Mouse (Mus musculus): Measurements from ENCODE around the gene Cdh15. TPM values are rescaled to one million over a fixed set of nuclear protein-coding genes. Genes with fewer than 3 reads are reported as not detected.
A peak's percentile ranks its signal among the peaks of the same experiment; 100 is the strongest.

Cdh15 gene
- polyA plus RNA-seq, 1 experiment from 2014 or later = 1.5 TPM

DNA sequence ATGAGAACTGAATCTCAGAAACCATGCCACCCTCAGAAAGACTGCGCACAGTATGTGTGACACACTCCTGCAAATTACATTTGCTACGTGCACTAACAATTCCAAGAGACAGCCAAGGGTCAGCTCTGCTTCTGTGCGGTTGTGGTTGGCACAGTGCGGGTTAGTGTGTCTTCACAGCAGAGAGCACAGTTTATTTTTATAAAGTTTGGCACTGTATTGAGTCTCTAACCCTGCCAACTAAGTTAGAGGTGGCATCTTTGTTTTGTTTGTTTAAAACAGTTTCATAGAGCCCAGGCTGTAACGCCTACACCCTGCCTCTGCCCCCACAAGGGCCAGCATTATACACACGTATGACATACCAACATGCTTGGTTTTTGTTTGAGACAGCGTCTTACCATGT, 53.7 kb downstream of the Cdh15 start:
- no peak overlapping the region for H3K4me3 ChIP-seq (ENCODE audit: low read depth, low read length)
- H3K4me1 ChIP-seq (replicated peaks; ENCODE audit: control insufficient read depth, insufficient read depth, low read length) = no peaks in the 10 kb centered on the region
- 88% methylated on average over 7 of the region's 7 CpGs for WGBS
- DNase-seq (ENCODE audit: low spot score) = no peak
- peaks cover 6% of the 10 kb centered on the region for H3K36me3 ChIP-seq (ENCODE audit: control insufficient read depth, insufficient read depth, low read length)
- H3K27me3 ChIP-seq (replicated peaks; ENCODE audit: control insufficient read depth, insufficient read depth, low read length) = no peaks in the 10 kb centered on the region
- H3K27ac ChIP-seq (ENCODE audit: low read depth, low read length) = no peak overlapping the region
- H3K9ac ChIP-seq (ENCODE audit: low read depth, low read length) = no peak overlapping the region
- no peak for ATAC-seq (replicated peaks; ENCODE audit: low FRiP score)
- no peak overlapping the region for H3K4me2 ChIP-seq
- H3K9me3 ChIP-seq (ENCODE audit: control insufficient read depth, low read length) = no peaks in the 10 kb centered on the region

- no peak overlapping the region for H3K27ac ChIP-seq (ENCODE audit: low read depth, low read length)
- no peaks in the 10 kb centered on the region for H3K9me3 ChIP-seq (ENCODE audit: control insufficient read depth, low read length)
- H3K36me3 ChIP-seq (ENCODE audit: control insufficient read depth, insufficient read depth, low read length) = peaks cover 3% of the 10 kb centered on the region; the same call in 1 of the 2 replicates
- DNase-seq (ENCODE audit: low spot score) = no peak
- no peak overlapping the region for H3K4me2 ChIP-seq
- no peak overlapping the region for H3K9ac ChIP-seq (ENCODE audit: low read depth, low read length)
- H3K27me3 ChIP-seq (replicated peaks; ENCODE audit: control insufficient read depth, insufficient read depth, low read length) = no peaks in the 10 kb centered on the region
- no peak for ATAC-seq (replicated peaks; ENCODE audit: low FRiP score)
- H3K4me1 ChIP-seq (replicated peaks; ENCODE audit: control insufficient read depth, insufficient read depth, low read length) = no peaks in the 10 kb centered on the region
- WGBS = 85% methylated on average over 8 of the region's 8 CpGs
- H3K4me3 ChIP-seq (ENCODE audit: low read depth, low read length) = no peak overlapping the region
Observed at GRCm38 (mm10) chr8:122901892-122902515, 54.2 kb downstream of the Cdh15 start.

- no peak overlapping the region for H3K4me2 ChIP-seq
- H3K27ac ChIP-seq (ENCODE audit: low read depth, low read length) = no peak overlapping the region
- DNase-seq (ENCODE audit: low spot score) = no peak
- H3K4me3 ChIP-seq (ENCODE audit: low read depth, low read length) = no peak overlapping the region
- peaks cover 3% of the 10 kb centered on the region for H3K36me3 ChIP-seq (ENCODE audit: control insufficient read depth, insufficient read depth, low read length)
- no peaks in the 10 kb centered on the region for H3K27me3 ChIP-seq (replicated peaks; ENCODE audit: control insufficient read depth, insufficient read depth, low read length)
- no peak for ATAC-seq (replicated peaks; ENCODE audit: low FRiP score)
- H3K9ac ChIP-seq (ENCODE audit: low read depth, low read length) = no peak overlapping the region
- no peaks in the 10 kb centered on the region for H3K9me3 ChIP-seq (ENCODE audit: control insufficient read depth, low read length)
- WGBS = 76% methylated on average over 3 of the region's 3 CpGs
- H3K4me1 ChIP-seq (replicated peaks; ENCODE audit: control insufficient read depth, insufficient read depth, low read length) = no peaks in the 10 kb centered on the region
Observed at GRCm38 (mm10) chr8:122902581-122902980, 54.8 kb downstream of the Cdh15 start.

DNA sequence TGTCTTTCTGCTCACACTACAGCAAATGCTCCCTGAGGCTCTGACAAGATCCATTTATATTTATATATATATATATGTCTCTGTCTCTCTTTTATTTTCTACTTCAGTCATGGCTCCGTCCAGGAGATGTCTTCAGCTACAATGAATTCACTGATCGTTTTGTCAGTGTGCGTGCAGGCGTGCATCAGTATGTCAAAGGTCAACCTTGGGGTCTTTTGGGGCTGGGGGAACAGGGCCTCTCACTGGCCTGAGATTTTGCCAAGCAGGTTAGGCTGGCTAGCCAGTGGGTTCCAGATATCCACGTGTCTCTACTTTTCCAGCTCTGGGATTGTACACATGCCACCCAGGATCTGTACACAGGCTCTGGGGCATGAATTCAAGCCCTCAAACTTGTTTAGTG, 55.2 kb downstream of the Cdh15 start:
- H3K36me3 ChIP-seq (ENCODE audit: control insufficient read depth, insufficient read depth, low read length) = peaks cover 6% of the 10 kb centered on the region

DNA sequence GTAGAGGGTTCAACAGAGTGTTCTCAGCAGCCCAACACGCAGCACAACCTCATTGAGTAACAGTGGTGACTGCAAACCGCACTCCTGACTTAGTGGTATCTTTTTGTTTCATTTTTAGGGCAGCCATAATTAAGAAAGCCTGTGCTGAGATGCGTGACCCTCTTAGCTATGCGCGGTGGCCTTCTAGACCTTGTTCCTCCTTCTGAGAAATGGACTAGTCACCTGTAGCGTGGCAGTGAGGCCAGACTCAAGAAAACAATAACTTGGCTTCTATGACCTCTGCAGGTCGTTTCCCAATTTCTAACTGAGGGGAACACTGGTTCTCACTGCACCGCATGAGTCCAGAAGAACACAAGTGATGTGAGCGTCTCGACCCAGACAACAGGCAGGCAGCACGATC, 56.7 kb downstream of the Cdh15 start:
- no peak overlapping the region for H3K4me2 ChIP-seq
- H3K4me3 ChIP-seq (ENCODE audit: low read depth, low read length) = no peak overlapping the region
- H3K36me3 ChIP-seq (ENCODE audit: control insufficient read depth, insufficient read depth, low read length) = peaks cover 6% of the 10 kb centered on the region
- WGBS = 92% methylated on average over 11 of the region's 11 CpGs
- DNase-seq (ENCODE audit: low spot score) (no peak), ATAC-seq (replicated peaks; ENCODE audit: low FRiP score) (no peak)
- H3K27me3 ChIP-seq (replicated peaks; ENCODE audit: control insufficient read depth, insufficient read depth, low read length) = no peaks in the 10 kb centered on the region
- H3K27ac ChIP-seq (ENCODE audit: low read depth, low read length) = no peak overlapping the region
- no peaks in the 10 kb centered on the region for H3K4me1 ChIP-seq (replicated peaks; ENCODE audit: control insufficient read depth, insufficient read depth, low read length)
- H3K9me3 ChIP-seq (ENCODE audit: control insufficient read depth, low read length) = no peaks in the 10 kb centered on the region
- H3K9ac ChIP-seq (ENCODE audit: low read depth, low read length) = no peak overlapping the region

More for the DNA sequence above, 55.2 kb downstream of the Cdh15 start:
- Histone ChIP-seq H3K9ac (ENCODE audit: low read depth, low read length) (no peak overlapping the region), H3K27ac (ENCODE audit: low read depth, low read length) (no peak overlapping the region), H3K9me3 (ENCODE audit: control insufficient read depth, low read length) (no peaks in the 10 kb centered on the region), H3K4me1 (replicated peaks; ENCODE audit: control insufficient read depth, insufficient read depth, low read length) (no peaks in the 10 kb centered on the region), H3K27me3 (replicated peaks; ENCODE audit: control insufficient read depth, insufficient read depth, low read length) (no peaks in the 10 kb centered on the region), H3K4me2 (no peak overlapping the region), H3K4me3 (ENCODE audit: low read depth, low read length) (no peak overlapping the region)
- WGBS = 89% methylated on average over 5 of the region's 5 CpGs
- no peak for DNase-seq (ENCODE audit: low spot score)
- ATAC-seq (replicated peaks; ENCODE audit: low FRiP score) = no peak

DNA sequence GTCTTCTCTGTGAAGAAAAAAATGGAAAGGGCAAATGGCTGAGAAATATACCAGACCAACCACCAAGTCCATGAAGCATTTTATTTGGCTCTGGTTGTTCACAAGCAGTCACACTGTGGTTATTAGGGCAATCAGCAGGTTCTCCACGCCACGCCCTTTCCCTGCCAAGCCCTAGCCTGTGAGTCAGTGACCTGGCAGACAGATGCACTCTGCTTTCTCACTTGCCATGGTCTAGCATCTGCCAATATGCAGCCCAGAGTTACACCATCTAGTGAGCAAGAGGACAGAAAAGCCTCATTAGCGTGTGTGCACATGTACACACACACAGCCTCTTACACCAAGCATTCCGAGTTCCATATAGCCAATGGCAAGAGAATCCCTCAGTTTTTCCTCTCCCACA, 57.6 kb downstream of the Cdh15 start:
- DNase-seq (ENCODE audit: low spot score) (no peak), ATAC-seq (replicated peaks; ENCODE audit: low FRiP score) (no peak)
- H3K4me1 ChIP-seq (replicated peaks; ENCODE audit: control insufficient read depth, insufficient read depth, low read length) = no peaks in the 10 kb centered on the region
- no peaks in the 10 kb centered on the region for H3K9me3 ChIP-seq (ENCODE audit: control insufficient read depth, low read length)
- H3K9ac ChIP-seq (ENCODE audit: low read depth, low read length) = no peak overlapping the region
- no peak overlapping the region for H3K4me3 ChIP-seq (ENCODE audit: low read depth, low read length)
- H3K27me3 ChIP-seq (replicated peaks; ENCODE audit: control insufficient read depth, insufficient read depth, low read length) = no peaks in the 10 kb centered on the region
- peaks cover 6% of the 10 kb centered on the region for H3K36me3 ChIP-seq (ENCODE audit: control insufficient read depth, insufficient read depth, low read length)
- WGBS = 90% methylated on average over 4 of the region's 4 CpGs
- H3K27ac ChIP-seq (ENCODE audit: low read depth, low read length) = no peak overlapping the region
- H3K4me2 ChIP-seq = no peak overlapping the region

- H3K9me3 ChIP-seq (ENCODE audit: control insufficient read depth, low read length) = no peaks in the 10 kb centered on the region
- ATAC-seq (replicated peaks; ENCODE audit: low FRiP score) (peak; percentile 60), DNase-seq (ENCODE audit: low spot score) (peak; percentile 57)
- no peak overlapping the region for H3K9ac ChIP-seq (ENCODE audit: low read depth, low read length)
- no peaks in the 10 kb centered on the region for H3K4me1 ChIP-seq (replicated peaks; ENCODE audit: control insufficient read depth, insufficient read depth, low read length)
- H3K27me3 ChIP-seq (replicated peaks; ENCODE audit: control insufficient read depth, insufficient read depth, low read length) = no peaks in the 10 kb centered on the region
- 49% methylated on average over 6 of the region's 6 CpGs for WGBS
- no peak overlapping the region for H3K4me3 ChIP-seq (ENCODE audit: low read depth, low read length)
- H3K36me3 ChIP-seq (ENCODE audit: control insufficient read depth, insufficient read depth, low read length) = peaks cover 6% of the 10 kb centered on the region
- H3K27ac ChIP-seq (ENCODE audit: low read depth, low read length) = no peak overlapping the region
- no peak overlapping the region for H3K4me2 ChIP-seq
Observed at GRCm38 (mm10) chr8:122906463-122907021, 58.8 kb downstream of the Cdh15 start.

GRCm38 (mm10) chr8:122912150-122912549, 64.4 kb downstream of the Cdh15 start:
- Histone ChIP-seq H3K4me3 (ENCODE audit: low read depth, low read length) (no peak overlapping the region), H3K9me3 (ENCODE audit: control insufficient read depth, low read length) (no peaks in the 10 kb centered on the region), H3K27me3 (replicated peaks; ENCODE audit: control insufficient read depth, insufficient read depth, low read length) (no peaks in the 10 kb centered on the region), H3K36me3 (ENCODE audit: control insufficient read depth, insufficient read depth, low read length) (peaks cover 19% of the 10 kb centered on the region), H3K27ac (ENCODE audit: low read depth, low read length) (no peak overlapping the region), H3K4me1 (replicated peaks; ENCODE audit: control insufficient read depth, insufficient read depth, low read length) (no peaks in the 10 kb centered on the region), H3K9ac (ENCODE audit: low read depth, low read length) (no peak overlapping the region), H3K4me2 (no peak overlapping the region)
- DNase-seq (ENCODE audit: low spot score) = no peak
- 70% methylated on average over 3 of the region's 3 CpGs for WGBS
- no peak for ATAC-seq (replicated peaks; ENCODE audit: low FRiP score)

- WGBS = 86% methylated on average over 4 of the region's 4 CpGs
- Histone ChIP-seq H3K36me3 (ENCODE audit: control insufficient read depth, insufficient read depth, low read length) (peaks cover 17% of the 10 kb centered on the region), H3K27ac (ENCODE audit: low read depth, low read length) (no peak overlapping the region), H3K27me3 (replicated peaks; ENCODE audit: control insufficient read depth, insufficient read depth, low read length) (no peaks in the 10 kb centered on the region), H3K9me3 (ENCODE audit: control insufficient read depth, low read length) (no peaks in the 10 kb centered on the region), H3K9ac (ENCODE audit: low read depth, low read length) (no peak overlapping the region), H3K4me2 (no peak overlapping the region), H3K4me1 (replicated peaks; ENCODE audit: control insufficient read depth, insufficient read depth, low read length) (peaks cover 7% of the 10 kb centered on the region), H3K4me3 (ENCODE audit: low read depth, low read length) (no peak overlapping the region)
- no peak for ATAC-seq (replicated peaks; ENCODE audit: low FRiP score)
- DNase-seq (ENCODE audit: low spot score) = no peak
Observed at GRCm38 (mm10) chr8:122912871-122913270, 65.1 kb downstream of the Cdh15 start.
